Mouse (Mus musculus) forebrain, embryonic 10.5 days (tissue): ENCODE data around the gene Samd4b. TPM values are rescaled to one million over a fixed set of nuclear protein-coding genes. Genes with fewer than 3 reads are reported as not detected.

Source experiments
- DNase-seq: peaks from one replicate; pipeline ENCODE4 v3.0.0-alpha.2; 2017; ENCODE audit warnings: low spot score; ENCODE audit errors: extremely low spot score
- H3K27ac ChIP-seq: fragments of 300-500 bp; sonication (generic); 2 replicates; pipeline ENCODE4 v1.5.1; 2016; ENCODE audit warnings: mild to moderate bottlenecking
- H3K27me3 ChIP-seq: fragments of 300-500 bp; sonication (generic); 2 replicates; pipeline ENCODE4 v1.6.1; 2016; ENCODE audit warnings: mild to moderate bottlenecking; ENCODE audit not compliant: poor library complexity, severe bottlenecking
- H3K36me3 ChIP-seq: fragments of 300-500 bp; sonication (generic); replicated peaks from 2 replicates; pipeline ENCODE4 v1.6.1; 2016; ENCODE audit warnings: mild to moderate bottlenecking, moderate library complexity
- H3K4me1 ChIP-seq: fragments of 300-500 bp; sonication (generic); 2 replicates; pipeline ENCODE4 v1.6.1; 2016
- H3K4me3 ChIP-seq: fragments of 300-500 bp; sonication (generic); 2 replicates; pipeline ENCODE4 v1.5.1; 2016; ENCODE audit warnings: mild to moderate bottlenecking, moderate library complexity
- H3K9me3 ChIP-seq: fragments of 300-500 bp; sonication (generic); 2 replicates; pipeline ENCODE4 v1.6.1; 2016; ENCODE audit warnings: mild to moderate bottlenecking, moderate library complexity
- WGBS: fragments of 180-500 bp; shearing (Covaris S2); methylation state at CpG from one replicate; pipeline ENCODE4 v1.1.7; 2016; 5-methylcytosine and 5-hydroxymethylcytosine counted together
- polyA plus RNA-seq: library from polyadenylated mRNA; unstranded; fragments of >200 nt; fragmentation: Nextera tagmentation; extraction: Ambion mirVana; gene quantifications from 2 replicates; pipeline ENCODE4 v1.2.1, GENCODE M21; 2016

The Samd4b gene
- polyA plus RNA-seq, 1 experiment from 2014 or later = 29.9 TPM

DNA sequence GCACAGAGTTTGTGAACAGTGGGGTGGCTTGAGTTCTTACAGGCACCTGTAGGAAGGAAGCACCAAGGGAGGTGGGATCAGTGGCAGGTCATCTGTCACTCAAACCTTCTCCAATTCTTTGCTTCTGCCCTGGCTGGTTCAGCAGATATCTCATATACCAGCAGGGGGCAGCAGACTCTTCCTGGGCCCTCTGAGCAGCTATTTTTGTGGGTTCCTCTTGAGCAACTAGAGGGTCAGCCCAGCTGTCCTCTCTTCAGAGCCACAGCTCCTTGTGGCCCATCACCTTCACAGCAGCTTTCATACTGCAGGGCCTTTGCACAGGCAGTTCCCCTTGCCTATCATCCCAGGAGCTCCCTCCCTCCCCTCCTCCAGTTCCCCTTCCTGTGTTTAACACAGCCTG is 29.7 kb downstream of the Samd4b start:
- H3K36me3 ChIP-seq = peaks cover 72% of the 10 kb centered on the region
- H3K4me1 ChIP-seq = peaks cover 14% of the 10 kb centered on the region; the same call in 1 of the 2 replicates
- H3K9me3 ChIP-seq = no peaks in the 10 kb centered on the region
- no peaks in the 10 kb centered on the region for H3K27me3 ChIP-seq
- H3K27ac ChIP-seq = no peak overlapping the region
- no peak overlapping the region for H3K4me3 ChIP-seq
- peak; percentile 61 for DNase-seq

DNA sequence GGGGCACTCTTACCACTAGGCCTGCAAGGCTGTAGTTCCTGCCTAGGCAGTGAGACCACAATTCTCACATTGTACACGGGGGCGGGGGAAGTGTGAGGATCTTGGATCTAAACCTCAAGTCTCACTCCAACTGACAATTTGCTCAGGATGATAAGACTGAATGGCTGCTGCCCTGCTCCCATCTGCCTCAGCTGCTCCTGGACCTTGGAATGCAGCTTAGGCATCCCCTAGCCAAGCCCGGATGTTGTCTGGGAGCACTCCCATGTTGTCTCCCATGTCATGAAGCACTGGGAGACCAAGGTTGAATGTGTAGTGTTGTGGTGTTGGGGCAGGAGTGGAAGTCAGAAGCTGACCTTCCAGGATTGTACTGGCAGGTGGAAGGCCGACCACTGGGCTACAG is 30.4 kb downstream of the Samd4b start:
- Histone ChIP-seq H3K4me3 (no peak overlapping the region), H3K27ac (no peak overlapping the region), H3K36me3 (peaks cover 79% of the 10 kb centered on the region), H3K4me1 (peaks cover 14% of the 10 kb centered on the region; the same call in 1 of the 2 replicates), H3K9me3 (no peaks in the 10 kb centered on the region), H3K27me3 (no peaks in the 10 kb centered on the region)
- WGBS = 87% methylated on average over 4 of the region's 4 CpGs
- DNase-seq = no peak

DNA sequence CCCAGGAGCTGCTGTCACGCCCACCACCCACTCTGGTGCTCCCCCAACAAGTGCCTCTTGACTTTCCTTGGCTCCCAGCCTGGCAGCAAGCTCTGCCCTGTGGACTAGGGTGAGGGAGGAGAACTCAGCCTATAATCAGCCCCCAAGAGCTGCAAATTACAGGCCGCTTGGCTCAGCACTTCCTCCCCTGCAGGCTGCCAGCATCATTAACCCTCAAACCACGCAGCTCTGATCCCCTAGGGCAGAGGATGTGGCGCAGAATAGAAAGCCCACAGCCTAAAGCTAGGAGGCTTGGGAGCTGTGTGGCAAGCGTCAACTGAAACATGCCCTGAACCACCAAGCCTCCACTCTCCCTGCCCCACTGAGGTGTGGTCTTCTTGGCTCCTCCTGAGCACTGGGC is 32.5 kb downstream of the Samd4b start:
- Histone ChIP-seq H3K36me3 (peaks cover 97% of the 10 kb centered on the region), H3K4me1 (no peaks in the 10 kb centered on the region), H3K27ac (no peak overlapping the region), H3K4me3 (no peak overlapping the region), H3K27me3 (no peaks in the 10 kb centered on the region), H3K9me3 (no peaks in the 10 kb centered on the region)
- 81% methylated on average over 5 of the region's 5 CpGs for WGBS
- no peak for DNase-seq

DNA sequence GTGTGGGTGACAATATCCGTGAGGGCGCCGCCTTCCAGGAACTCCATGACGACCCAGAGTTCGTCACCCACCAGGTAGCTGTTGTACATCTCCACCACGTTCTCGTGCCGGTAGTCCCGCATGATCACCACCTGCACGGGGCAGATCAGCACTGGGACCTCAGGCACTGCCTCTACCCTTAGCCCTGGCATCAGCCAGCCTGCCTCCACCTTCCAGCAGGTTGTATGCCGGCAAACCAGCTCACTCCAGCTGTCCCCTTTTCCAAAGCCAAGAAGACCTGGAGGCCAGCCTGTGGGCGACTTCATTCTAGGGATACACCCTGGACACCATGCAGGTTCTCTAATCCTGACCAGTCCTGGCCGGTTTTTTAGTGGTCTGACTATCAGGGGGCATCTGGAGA is 35.0 kb downstream of the Samd4b start:
- no peaks in the 10 kb centered on the region for H3K4me1 ChIP-seq
- no peaks in the 10 kb centered on the region for H3K27me3 ChIP-seq
- H3K27ac ChIP-seq = no peak overlapping the region
- no peak overlapping the region for H3K4me3 ChIP-seq
- 93% methylated on average over 13 of the region's 13 CpGs for WGBS
- no peaks in the 10 kb centered on the region for H3K9me3 ChIP-seq
- peaks cover 97% of the 10 kb centered on the region for H3K36me3 ChIP-seq
- DNase-seq = no peak

DNA sequence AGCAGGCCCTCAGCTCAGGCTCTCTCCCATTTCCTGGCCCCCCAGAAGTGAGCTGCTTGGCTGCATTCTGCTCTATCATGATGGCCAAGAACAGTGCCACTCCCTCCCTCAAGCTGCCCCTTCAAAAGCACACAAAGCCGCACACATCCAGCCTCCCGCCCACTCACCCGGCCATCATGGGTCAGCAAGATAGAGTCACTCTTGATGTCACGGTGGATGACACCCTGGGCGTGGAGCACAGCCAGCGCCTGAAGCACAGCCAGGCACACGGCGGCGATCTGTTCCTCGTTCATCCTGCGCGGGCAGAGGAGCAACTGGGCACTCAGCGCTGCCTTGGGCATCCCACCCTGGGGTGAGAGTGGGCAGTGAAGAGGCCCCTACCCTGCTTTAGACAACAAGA is 35.6 kb downstream of the Samd4b start:
- Histone ChIP-seq H3K36me3 (peaks cover 95% of the 10 kb centered on the region), H3K4me3 (no peak overlapping the region), H3K27me3 (no peaks in the 10 kb centered on the region), H3K9me3 (no peaks in the 10 kb centered on the region), H3K27ac (no peak overlapping the region), H3K4me1 (no peaks in the 10 kb centered on the region)
- DNase-seq = no peak
- 94% methylated on average over 13 of the region's 13 CpGs for WGBS

DNA sequence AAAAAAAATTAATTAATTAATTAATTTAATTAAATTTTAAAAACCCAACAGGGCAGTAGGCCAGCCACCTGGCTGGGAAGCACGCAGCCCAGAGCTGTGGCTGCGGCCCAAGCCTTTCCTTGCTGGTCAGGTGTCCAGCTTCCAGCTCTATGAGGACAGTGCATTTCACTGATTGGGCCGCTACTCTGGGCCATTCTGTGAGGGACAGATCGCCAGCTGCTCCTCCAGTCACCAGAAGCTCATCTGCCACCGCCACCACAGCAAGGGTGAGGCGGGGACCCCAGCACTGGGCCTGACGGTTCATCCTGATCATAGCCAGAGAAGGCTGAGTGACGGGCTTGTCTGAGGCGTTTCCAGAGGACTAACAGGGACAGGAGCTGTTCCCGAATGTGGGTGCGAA is 36.0 kb downstream of the Samd4b start:
- no peaks in the 10 kb centered on the region for H3K4me1 ChIP-seq
- 95% methylated on average over 11 of the region's 11 CpGs for WGBS
- H3K27ac ChIP-seq = no peak overlapping the region
- no peaks in the 10 kb centered on the region for H3K9me3 ChIP-seq
- H3K4me3 ChIP-seq = no peak overlapping the region
- H3K36me3 ChIP-seq = peaks cover 91% of the 10 kb centered on the region
- no peaks in the 10 kb centered on the region for H3K27me3 ChIP-seq
- DNase-seq = no peak

DNA sequence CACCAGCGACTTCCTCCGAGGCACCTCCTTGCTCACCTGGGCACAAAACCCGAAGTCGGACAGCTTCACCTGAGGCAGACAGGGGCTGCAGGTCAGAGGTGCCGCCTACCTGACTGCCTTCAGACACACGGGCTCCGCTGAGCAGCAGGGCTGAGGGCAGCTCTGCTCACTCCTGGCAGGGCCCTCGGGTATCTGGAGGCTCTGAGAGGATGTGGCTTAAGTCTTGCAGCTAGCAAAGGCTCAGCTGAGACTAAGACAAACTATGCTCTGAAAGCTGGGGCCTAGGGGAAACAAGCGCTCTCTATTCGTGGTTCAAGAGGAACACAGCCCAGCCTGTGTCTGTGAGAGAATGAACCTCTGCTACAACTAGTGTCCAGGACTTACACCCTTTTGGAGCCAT is 37.1 kb downstream of the Samd4b start:
- Histone ChIP-seq H3K27me3 (no peaks in the 10 kb centered on the region), H3K27ac (no peak overlapping the region), H3K9me3 (no peaks in the 10 kb centered on the region), H3K36me3 (peaks cover 80% of the 10 kb centered on the region), H3K4me1 (peaks cover 9% of the 10 kb centered on the region), H3K4me3 (no peak overlapping the region)
- 94% methylated on average over 10 of the region's 10 CpGs for WGBS
- no peak for DNase-seq

DNA sequence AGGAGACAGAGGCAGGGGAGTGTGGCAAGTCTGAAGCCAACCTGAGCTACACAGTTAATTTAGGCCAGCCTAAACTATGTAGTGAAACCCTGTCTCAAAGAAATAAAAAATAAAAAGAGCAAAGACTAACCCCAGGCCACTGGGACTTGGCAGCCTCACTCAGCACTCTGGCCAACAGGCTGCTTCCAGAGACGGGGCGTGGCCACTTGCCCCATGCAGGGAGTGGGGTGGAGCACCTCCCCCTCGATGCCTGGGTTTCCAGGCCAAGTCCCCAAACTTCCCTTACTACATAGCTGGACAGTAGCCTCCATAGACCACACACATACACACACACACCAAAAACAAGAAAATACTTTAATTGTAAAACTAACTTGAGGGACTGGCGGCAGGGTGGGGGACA is 39.5 kb downstream of the Samd4b start:
- Histone ChIP-seq H3K36me3 (peaks cover 56% of the 10 kb centered on the region), H3K9me3 (no peaks in the 10 kb centered on the region), H3K27me3 (no peaks in the 10 kb centered on the region), H3K27ac (no peak overlapping the region), H3K4me3 (no peak overlapping the region), H3K4me1 (peaks cover 14% of the 10 kb centered on the region)
- DNase-seq = no peak
- WGBS = 76% methylated on average over 4 of the region's 4 CpGs

DNA sequence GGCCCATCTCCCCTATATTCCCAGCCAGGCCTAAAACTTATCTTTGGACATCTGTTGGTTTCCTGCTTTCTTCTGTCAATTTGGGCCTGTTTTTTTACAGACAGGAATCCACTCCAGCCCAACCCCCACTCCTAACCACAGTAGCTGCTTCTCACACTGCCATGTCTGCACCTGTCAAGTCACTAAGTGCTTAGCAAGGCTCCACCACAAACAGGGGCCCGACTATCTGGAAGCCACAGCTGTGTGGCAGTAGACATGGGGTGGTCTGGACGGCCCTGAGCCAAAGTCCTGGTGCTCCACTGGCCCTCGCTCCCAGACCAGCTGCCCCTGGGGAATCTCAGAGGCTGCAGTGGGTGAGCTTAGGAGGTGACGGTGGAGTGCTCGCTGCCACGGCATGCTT is 40.2 kb downstream of the Samd4b start:
- peaks cover 6% of the 10 kb centered on the region; the same call in 1 of the 2 replicates for H3K9me3 ChIP-seq
- no peak for DNase-seq
- H3K36me3 ChIP-seq = peaks cover 48% of the 10 kb centered on the region

DNA sequence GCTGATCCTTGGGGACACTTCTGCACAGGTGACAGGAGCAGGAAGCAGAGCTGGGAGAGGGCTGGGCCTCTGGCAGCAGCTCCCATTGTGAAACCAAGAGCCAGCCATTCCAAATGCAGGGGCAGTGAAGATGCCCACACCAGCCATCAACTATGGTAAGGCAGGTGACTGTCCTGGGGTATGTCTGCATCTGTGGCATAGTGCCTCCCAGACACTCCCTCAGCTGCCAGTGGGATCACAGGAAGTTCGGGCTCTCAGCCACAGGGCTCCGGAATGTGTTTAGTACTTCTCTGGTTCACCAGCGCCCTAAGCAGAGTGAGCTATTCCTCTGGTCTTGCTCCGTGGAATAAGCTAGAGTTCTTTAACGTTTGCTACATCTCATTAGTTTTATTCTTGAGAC is 40.9 kb downstream of the Samd4b start:
- no peaks in the 10 kb centered on the region for H3K27me3 ChIP-seq
- no peak overlapping the region for H3K27ac ChIP-seq
- peaks cover 14% of the 10 kb centered on the region for H3K4me1 ChIP-seq
- no peak for DNase-seq
- peaks cover 42% of the 10 kb centered on the region for H3K36me3 ChIP-seq
- WGBS = 87% methylated on average over 5 of the region's 5 CpGs
- peaks cover 11% of the 10 kb centered on the region; the same call in 1 of the 2 replicates for H3K9me3 ChIP-seq
- H3K4me3 ChIP-seq = no peak overlapping the region

More for the DNA sequence above, 40.2 kb downstream of the Samd4b start:
- H3K27ac ChIP-seq = no peak overlapping the region
- H3K4me1 ChIP-seq = peaks cover 14% of the 10 kb centered on the region
- WGBS = 87% methylated on average over 6 of the region's 6 CpGs
- no peak overlapping the region for H3K4me3 ChIP-seq
- H3K27me3 ChIP-seq = no peaks in the 10 kb centered on the region

DNA sequence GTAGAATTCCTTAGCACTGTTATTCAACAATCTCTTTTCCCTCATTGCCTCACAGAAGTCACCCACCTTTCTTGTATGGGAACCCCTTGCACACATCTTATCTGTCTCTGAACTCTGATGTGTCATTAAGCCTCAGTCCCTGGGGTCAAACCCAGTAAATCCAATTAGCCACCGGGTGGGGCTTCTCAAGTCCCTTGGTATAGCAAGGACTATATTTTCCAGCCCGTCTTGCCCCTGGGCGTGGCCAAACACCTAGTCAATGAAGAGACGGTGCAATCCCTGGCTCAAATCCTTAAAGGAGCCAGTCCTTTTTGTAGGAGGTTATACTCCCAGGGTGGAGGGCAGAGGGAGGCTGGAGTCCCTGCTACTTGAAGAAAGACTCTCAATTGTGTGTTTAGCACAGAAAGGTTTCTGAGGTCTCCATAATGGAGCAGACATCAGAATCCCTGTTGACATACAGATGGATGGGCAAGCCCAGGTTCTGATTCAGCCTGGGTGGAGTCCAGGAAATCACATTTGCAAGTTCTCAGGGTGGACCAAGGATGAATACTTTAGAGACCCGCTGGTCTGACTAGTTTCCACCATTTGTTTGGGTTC is 41.9 kb downstream of the Samd4b start:
- Histone ChIP-seq H3K4me3 (no peak overlapping the region), H3K27ac (no peak overlapping the region), H3K27me3 (no peaks in the 10 kb centered on the region), H3K9me3 (peaks cover 11% of the 10 kb centered on the region; the same call in 1 of the 2 replicates), H3K4me1 (peaks cover 14% of the 10 kb centered on the region), H3K36me3 (peaks cover 33% of the 10 kb centered on the region)
- 19% methylated on average over 5 of the region's 5 CpGs for WGBS
- DNase-seq = no peak

DNA sequence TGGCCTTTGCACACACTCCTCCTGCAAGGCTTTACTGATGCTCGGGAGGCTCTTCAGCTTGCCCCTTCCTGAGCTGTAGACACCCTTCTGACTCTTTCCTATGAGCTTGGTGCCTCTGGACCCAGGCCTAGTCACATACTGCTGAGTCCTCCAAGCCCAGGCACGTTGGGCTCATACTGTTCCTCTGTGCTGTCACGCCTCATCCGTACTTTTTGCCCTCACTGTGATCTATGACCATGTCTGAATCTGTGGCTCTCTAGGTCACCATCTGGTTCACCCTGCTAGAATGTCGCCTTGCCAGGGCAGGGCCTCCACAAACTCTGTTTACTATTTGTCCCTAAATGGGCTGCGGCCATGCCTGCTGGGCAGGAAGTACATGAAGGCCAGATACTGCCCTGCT is 44.9 kb downstream of the Samd4b start:
- Histone ChIP-seq H3K4me3 (no peak overlapping the region), H3K36me3 (peaks cover 5% of the 10 kb centered on the region), H3K27me3 (peaks cover 3% of the 10 kb centered on the region), H3K4me1 (peaks cover 14% of the 10 kb centered on the region), H3K27ac (no peak overlapping the region), H3K9me3 (peaks cover 11% of the 10 kb centered on the region; the same call in 1 of the 2 replicates)
- DNase-seq = no peak
- WGBS = 89% methylated on average over 6 of the region's 6 CpGs

DNA sequence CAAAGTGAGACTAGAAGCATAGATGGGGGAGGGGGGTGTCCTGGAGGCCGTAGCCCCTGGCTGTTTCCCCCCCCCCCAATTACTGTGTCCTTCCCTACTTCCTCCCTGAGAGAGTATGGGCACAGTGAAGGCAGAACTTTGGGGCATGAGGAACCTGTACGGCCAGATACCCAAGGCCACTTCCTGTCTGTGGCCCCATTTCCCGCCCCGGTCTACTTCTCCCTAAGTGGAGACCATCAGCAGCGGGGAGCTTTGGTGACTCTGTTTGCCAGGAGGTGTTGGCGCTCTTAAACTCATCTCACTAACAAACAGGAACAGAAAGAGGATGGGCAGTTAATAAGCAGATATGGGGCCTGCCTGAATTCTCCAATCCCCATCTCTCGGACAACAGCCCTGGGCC is 50.3 kb downstream of the Samd4b start:
- H3K9me3 ChIP-seq = peaks cover 4% of the 10 kb centered on the region; the same call in 1 of the 2 replicates
- WGBS = 70% methylated on average over 7 of the region's 7 CpGs
- H3K36me3 ChIP-seq = no peaks in the 10 kb centered on the region
- H3K27me3 ChIP-seq = peaks cover 56% of the 10 kb centered on the region
- no peak for DNase-seq
- H3K4me1 ChIP-seq = peaks cover 40% of the 10 kb centered on the region
- no peak overlapping the region for H3K27ac ChIP-seq
- H3K4me3 ChIP-seq = no peak overlapping the region

DNA sequence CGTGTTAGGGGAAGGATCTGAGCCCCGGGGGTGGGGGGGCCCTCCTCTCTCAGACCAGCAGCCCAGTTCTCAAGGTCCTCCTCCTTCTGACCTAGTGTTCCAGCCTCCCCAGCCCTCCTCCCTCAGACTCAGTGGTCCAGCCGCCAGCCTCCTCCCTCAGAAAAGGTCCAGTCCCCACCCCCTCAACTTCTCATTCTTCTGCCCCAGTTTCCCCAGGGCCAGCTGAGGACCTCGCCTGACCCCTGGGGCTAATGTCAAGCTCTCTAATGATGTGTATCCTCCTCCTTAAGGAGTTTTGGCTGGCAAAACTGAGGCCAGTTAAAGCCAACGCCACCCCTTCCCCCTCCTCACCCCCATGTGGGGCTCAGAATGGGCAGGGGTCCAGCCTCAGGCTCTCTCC is 50.8 kb downstream of the Samd4b start, which contains the start of gene Nccrp1:
TSS of gene Nccrp1 (minus strand) at position 101 of the 400 bp plus-strand sequence.
- no peaks in the 10 kb centered on the region for H3K36me3 ChIP-seq
- WGBS = 5% methylated on average over 5 of the region's 5 CpGs
- H3K4me1 ChIP-seq = peaks cover 40% of the 10 kb centered on the region
- H3K4me3 ChIP-seq = peak within 1 kb of the TSS; percentile 47
- H3K27me3 ChIP-seq = peaks cover 56% of the 10 kb centered on the region
- H3K27ac ChIP-seq = peak within 1 kb of the TSS; percentile 60; the same call in 1 of the 2 replicates
- no peak for DNase-seq
- H3K9me3 ChIP-seq = no peaks in the 10 kb centered on the region
